Mouse (Mus musculus) heart, postnatal 0 days (tissue): ENCODE results near the gene Commd1.

ENCODE experiments used
- CTCF ChIP-seq: IDR thresholded peaks from 2 replicates; pipeline ENCODE4 v1.5.1; 2016; ENCODE audit warnings: antibody characterized with exemption, control low read depth, low read depth
- EP300 ChIP-seq: IDR thresholded peaks from 2 replicates; pipeline ENCODE4 v1.6.1; 2016; ENCODE audit warnings: antibody characterized with exemption, low read depth

DNA sequence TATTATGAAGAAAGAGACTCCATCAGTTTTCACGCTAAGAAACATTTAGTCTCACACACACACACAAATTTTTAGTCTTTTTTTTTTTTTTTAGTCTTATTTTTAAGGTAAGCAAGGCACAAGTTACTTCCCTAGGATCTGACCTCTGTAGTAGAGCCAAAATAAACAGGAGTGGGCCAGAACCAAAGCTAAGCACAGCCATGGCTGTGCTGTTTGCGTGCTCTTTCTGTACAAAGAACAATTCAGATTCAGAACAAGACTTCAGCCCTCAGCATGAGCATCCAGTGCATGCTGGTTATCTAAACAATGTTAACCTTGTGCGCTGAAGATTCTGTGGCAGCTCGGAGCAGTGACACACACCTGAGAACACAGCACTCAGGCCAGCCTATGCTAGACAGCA lies 17.8 kb downstream of the Commd1 start:
- TF ChIP-seq CTCF (no peak), EP300 (no peak)
